Comparison of ENCODE assay signal across 18 mouse cellular contexts in the genomic region with DNA sequence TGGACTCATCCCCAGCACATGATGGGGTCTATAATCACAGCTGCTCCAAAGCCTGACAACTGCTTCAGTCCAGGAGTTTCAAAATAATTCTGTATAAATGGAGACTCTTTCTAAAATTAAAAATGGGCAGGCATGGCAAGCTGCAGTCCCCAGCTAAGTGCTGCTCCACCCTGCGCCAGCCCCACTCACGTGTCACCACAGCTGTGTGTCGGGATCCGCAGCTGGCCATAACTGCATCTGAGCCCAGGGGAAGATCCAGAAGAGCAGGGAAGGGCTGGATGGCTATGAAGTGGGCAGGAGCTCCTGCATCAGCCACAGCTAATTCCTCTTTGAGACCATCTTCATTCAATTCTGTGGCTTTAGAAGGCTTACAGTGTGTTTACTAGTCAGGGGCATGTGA. TPM values are rescaled to one million over a fixed set of nuclear protein-coding genes. Genes with fewer than 3 reads are reported as not detected.
DNase-seq lines count a peak whose midpoint lies in the region; ATAC-seq and TF ChIP-seq lines count a peak whose summit lies in the region.
"Had no signal": no experiment of that assay in that cellular context is flagged by ENCODE, and none has a peak within 500 bp of the region (broad histone marks: within the 10 kb centered on the region; RNA-seq: fewer than 3 reads in every experiment).

No protein-coding gene starts in this region.

- H3K4me2 ChIP-seq in heart, embryonic 13.5 days: no peak overlapping the region
- H3K4me2 ChIP-seq in midbrain, embryonic 12.5 days (replicated peaks): no peak overlapping the region
- H3K4me2 ChIP-seq in midbrain, embryonic 16.5 days (ENCODE audit: low read length): no peak overlapping the region
- H3K4me2 ChIP-seq in embryonic facial prominence, embryonic 13.5 days: no peak overlapping the region
- no peak overlapping the region for H3K4me2 ChIP-seq in stomach, postnatal 0 days (replicated peaks; ENCODE audit: low read depth)
- H3K4me2 ChIP-seq: hindbrain, embryonic 12.5 days; limb, embryonic 13.5 days; midbrain, embryonic 15.5 days; stomach, embryonic 15.5 days had no signal

- no peak for TF ChIP-seq EP300 in stomach, postnatal 0 days (optimal IDR thresholded peaks at IDR 0.05)

- TF ChIP-seq CTCF in stomach, postnatal 0 days (IDR thresholded peaks at IDR 0.05; ENCODE audit: low read depth): no peak

- DNase-seq in heart, adult 9 months (ENCODE audit: low spot score in 2 of 2): no peak
- no peak for DNase-seq in stomach, postnatal 0 days (ENCODE audit: low spot score)
- no peak for DNase-seq in layer of hippocampus, postnatal 14 days (ENCODE audit: low spot score in 2 of 2)
- DNase-seq: adrenal gland, postnatal 36 days; cerebellum, adult 9-10 months; gastrocnemius, adult 2 months; kidney, adult 9 months; kidney, postnatal 4 days had no signal

- no peak overlapping the region for H3K4me3 ChIP-seq in heart, embryonic 13.5 days
- no peak overlapping the region for H3K4me3 ChIP-seq in midbrain, embryonic 12.5 days
- H3K4me3 ChIP-seq in midbrain, embryonic 16.5 days (ENCODE audit: low read depth, low read length): no peak overlapping the region
- H3K4me3 ChIP-seq in embryonic facial prominence, embryonic 13.5 days: no peak overlapping the region
- no peak overlapping the region for H3K4me3 ChIP-seq in stomach, postnatal 0 days (ENCODE audit: low read depth, low read length)
- H3K4me3 ChIP-seq: gastrocnemius, adult 2 months; hindbrain, embryonic 12.5 days; limb, embryonic 13.5 days; midbrain, embryonic 15.5 days; stomach, embryonic 15.5 days had no signal

- H3K27me3 ChIP-seq in heart, embryonic 13.5 days (replicated peaks): no peaks in the 10 kb centered on the region
- H3K27me3 ChIP-seq in midbrain, embryonic 12.5 days: no peaks in the 10 kb centered on the region
- H3K27me3 ChIP-seq in midbrain, embryonic 16.5 days (ENCODE audit: control insufficient read depth, insufficient read depth, low read depth, low read length): no peaks in the 10 kb centered on the region
- no peaks in the 10 kb centered on the region for H3K27me3 ChIP-seq in embryonic facial prominence, embryonic 13.5 days
- H3K27me3 ChIP-seq in stomach, postnatal 0 days (ENCODE audit: control insufficient read depth, insufficient read depth, low read length): no peaks in the 10 kb centered on the region
- H3K27me3 ChIP-seq: hindbrain, embryonic 12.5 days; limb, embryonic 13.5 days; midbrain, embryonic 15.5 days; stomach, embryonic 15.5 days had no signal

- WGBS in heart, embryonic 13.5 days: 79% methylated on average over 4 of the region's 4 CpGs
- 99% methylated on average over 4 of the region's 4 CpGs for WGBS in midbrain, embryonic 12.5 days
- 90% methylated on average over 4 of the region's 4 CpGs for WGBS in midbrain, embryonic 16.5 days
- 88% methylated on average over 4 of the region's 4 CpGs for WGBS in embryonic facial prominence, embryonic 13.5 days
- WGBS in stomach, postnatal 0 days: 92% methylated on average over 4 of the region's 4 CpGs

- peaks cover 71% of the 10 kb centered on the region for H3K36me3 ChIP-seq in heart, embryonic 13.5 days
- peaks cover 60% of the 10 kb centered on the region for H3K36me3 ChIP-seq in midbrain, embryonic 12.5 days
- H3K36me3 ChIP-seq in midbrain, embryonic 16.5 days (ENCODE audit: control insufficient read depth, insufficient read depth, low read length): 0 out of 2 replicates have a peak, but pooled peaks cover 5% of the 10 kb centered on the region
- H3K36me3 ChIP-seq in embryonic facial prominence, embryonic 13.5 days: peaks cover 60% of the 10 kb centered on the region
- peaks cover 11% of the 10 kb centered on the region; the same call in 1 of the 2 replicates for H3K36me3 ChIP-seq in stomach, postnatal 0 days (ENCODE audit: control insufficient read depth, insufficient read depth, low read length)

- H3K9ac ChIP-seq in heart, embryonic 13.5 days: peak overlapping the region; percentile 37
- H3K9ac ChIP-seq in midbrain, embryonic 12.5 days (replicated peaks): 0 out of 2 replicates have a peak overlapping the region, but pooled peaks have one; percentile 8
- no peak overlapping the region for H3K9ac ChIP-seq in midbrain, embryonic 16.5 days (ENCODE audit: low read depth, low read length)
- H3K9ac ChIP-seq in embryonic facial prominence, embryonic 13.5 days: 0 out of 2 replicates have a peak overlapping the region, but pooled peaks have one; percentile 21
- H3K9ac ChIP-seq in stomach, postnatal 0 days (ENCODE audit: low read length): 0 out of 2 replicates have a peak overlapping the region, but pooled peaks have one; percentile 18
- H3K9ac ChIP-seq: hindbrain, embryonic 12.5 days; limb, embryonic 13.5 days; midbrain, embryonic 15.5 days; stomach, embryonic 15.5 days had no signal

- no peaks in the 10 kb centered on the region for H3K9me3 ChIP-seq in heart, embryonic 13.5 days
- H3K9me3 ChIP-seq in midbrain, embryonic 12.5 days: no peaks in the 10 kb centered on the region
- H3K9me3 ChIP-seq in midbrain, embryonic 16.5 days (replicated peaks; ENCODE audit: control insufficient read depth, low read length, poor library complexity, severe bottlenecking): no peaks in the 10 kb centered on the region
- H3K9me3 ChIP-seq in embryonic facial prominence, embryonic 13.5 days: no peaks in the 10 kb centered on the region
- no peaks in the 10 kb centered on the region for H3K9me3 ChIP-seq in stomach, postnatal 0 days (ENCODE audit: control insufficient read depth, low read length)
- H3K9me3 ChIP-seq: G1E; hindbrain, embryonic 12.5 days; limb, embryonic 13.5 days; midbrain, embryonic 15.5 days; stomach, embryonic 15.5 days had no signal

- peak overlapping the region; percentile 60 for H3K27ac ChIP-seq in heart, embryonic 13.5 days (replicated peaks)
- H3K27ac ChIP-seq in midbrain, embryonic 12.5 days (replicated peaks): no peak overlapping the region
- H3K27ac ChIP-seq in midbrain, embryonic 16.5 days (ENCODE audit: low read length): no peak overlapping the region
- H3K27ac ChIP-seq in embryonic facial prominence, embryonic 13.5 days: no peak overlapping the region
- H3K27ac ChIP-seq in stomach, postnatal 0 days (replicated peaks): no peak overlapping the region
- H3K27ac ChIP-seq: gastrocnemius, adult 2 months; hindbrain, embryonic 12.5 days; limb, embryonic 13.5 days; midbrain, embryonic 15.5 days; stomach, embryonic 15.5 days had no signal

- ATAC-seq in heart, embryonic 13.5 days (ENCODE audit: extremely low read depth, insufficient number of reproducible peaks, low FRiP score, low TSS enrichment): no peak
- ATAC-seq in midbrain, embryonic 12.5 days (ENCODE audit: low FRiP score, low read depth): no peak
- ATAC-seq in midbrain, embryonic 16.5 days: no peak
- ATAC-seq in embryonic facial prominence, embryonic 13.5 days (ENCODE audit: insufficient number of reproducible peaks, insufficient read depth, low FRiP score, low TSS enrichment, low read depth): no peak
- ATAC-seq in stomach, postnatal 0 days (ENCODE audit: low FRiP score, low TSS enrichment): no peak
- ATAC-seq: forebrain, embryonic 16.5 days; midbrain, embryonic 15.5 days had no signal

- H3K4me1 ChIP-seq in heart, embryonic 13.5 days: peaks cover 34% of the 10 kb centered on the region
- H3K4me1 ChIP-seq in midbrain, embryonic 12.5 days: peaks cover 15% of the 10 kb centered on the region
- peaks cover 13% of the 10 kb centered on the region for H3K4me1 ChIP-seq in midbrain, embryonic 16.5 days (ENCODE audit: control insufficient read depth, insufficient read depth, low read length)
- peaks cover 9% of the 10 kb centered on the region for H3K4me1 ChIP-seq in embryonic facial prominence, embryonic 13.5 days
- H3K4me1 ChIP-seq in stomach, postnatal 0 days (replicated peaks; ENCODE audit: control insufficient read depth, insufficient read depth): no peaks in the 10 kb centered on the region
- H3K4me1 ChIP-seq: stomach, embryonic 15.5 days had no signal

RNA-seq across cellular contexts. Expression of gene Rccd1, which starts 5.6 kb away (rescaled TPM):
- polyA plus RNA-seq in heart, embryonic 13.5 days (2015; fragmentation: Nextera tagmentation; extraction: Ambion mirVana): 7.3 and 7.8 TPM in 2 replicates
- polyA plus RNA-seq in midbrain, embryonic 12.5 days (2016; fragmentation: Nextera tagmentation; extraction: Ambion mirVana): 14.2 and 16.2 TPM in 2 replicates
- polyA plus RNA-seq in midbrain, embryonic 16.5 days (2015; fragmentation: Nextera tagmentation; extraction: Ambion mirVana): 10.6 and 10.7 TPM in 2 replicates
- polyA plus RNA-seq in embryonic facial prominence, embryonic 13.5 days (2015; fragmentation: Nextera tagmentation; extraction: Ambion mirVana): 15.6 and 17.2 TPM in 2 replicates
- 3.7 and 3.8 TPM in 2 replicates for polyA plus RNA-seq in stomach, postnatal 0 days (2015; fragmentation: Nextera tagmentation; extraction: Ambion mirVana)
- 10 to 100 TPM; 14.5 to 15.4 TPM for total RNA-seq in layer of hippocampus, postnatal 14 days (2021)

RNA-seq across cellular contexts. Expression of gene Unc45a, which starts 22.1 kb away (rescaled TPM):
- 18.2 and 20.1 TPM in 2 replicates for polyA plus RNA-seq in heart, embryonic 13.5 days (2015; fragmentation: Nextera tagmentation; extraction: Ambion mirVana)
- polyA plus RNA-seq in midbrain, embryonic 12.5 days (2016; fragmentation: Nextera tagmentation; extraction: Ambion mirVana): 51.4 and 54.9 TPM in 2 replicates
- 61.9 and 62.6 TPM in 2 replicates for polyA plus RNA-seq in midbrain, embryonic 16.5 days (2015; fragmentation: Nextera tagmentation; extraction: Ambion mirVana)
- 49.0 and 53.1 TPM in 2 replicates for polyA plus RNA-seq in embryonic facial prominence, embryonic 13.5 days (2015; fragmentation: Nextera tagmentation; extraction: Ambion mirVana)
- 30.7 and 34.5 TPM in 2 replicates for polyA plus RNA-seq in stomach, postnatal 0 days (2015; fragmentation: Nextera tagmentation; extraction: Ambion mirVana)
- 10 to 100 TPM; 40.6 to 47.9 TPM for total RNA-seq in layer of hippocampus, postnatal 14 days (2021)

RNA-seq across cellular contexts. Expression of gene Hddc3, which starts 24.2 kb away (rescaled TPM):
- polyA plus RNA-seq in heart, embryonic 13.5 days (2015; fragmentation: Nextera tagmentation; extraction: Ambion mirVana): 14.5 and 16.5 TPM in 2 replicates
- 24.3 and 24.8 TPM in 2 replicates for polyA plus RNA-seq in midbrain, embryonic 12.5 days (2016; fragmentation: Nextera tagmentation; extraction: Ambion mirVana)
- 23.3 and 27.7 TPM in 2 replicates for polyA plus RNA-seq in midbrain, embryonic 16.5 days (2015; fragmentation: Nextera tagmentation; extraction: Ambion mirVana)
- polyA plus RNA-seq in embryonic facial prominence, embryonic 13.5 days (2015; fragmentation: Nextera tagmentation; extraction: Ambion mirVana): 21.6 and 29.0 TPM in 2 replicates
- polyA plus RNA-seq in stomach, postnatal 0 days (2015; fragmentation: Nextera tagmentation; extraction: Ambion mirVana): 8.6 and 10.4 TPM in 2 replicates
- 10 to 100 TPM; 45.8 to 46.3 TPM for total RNA-seq in layer of hippocampus, postnatal 14 days (2021)

RNA-seq across cellular contexts. Expression of gene Prc1, which starts 24.4 kb away (rescaled TPM):
- polyA plus RNA-seq in heart, embryonic 13.5 days (2015; fragmentation: Nextera tagmentation; extraction: Ambion mirVana): 121 and 133 TPM in 2 replicates
- 175 and 180 TPM in 2 replicates for polyA plus RNA-seq in midbrain, embryonic 12.5 days (2016; fragmentation: Nextera tagmentation; extraction: Ambion mirVana)
- polyA plus RNA-seq in midbrain, embryonic 16.5 days (2015; fragmentation: Nextera tagmentation; extraction: Ambion mirVana): 22.6 and 23.7 TPM in 2 replicates
- polyA plus RNA-seq in embryonic facial prominence, embryonic 13.5 days (2015; fragmentation: Nextera tagmentation; extraction: Ambion mirVana): 121 and 130 TPM in 2 replicates
- polyA plus RNA-seq in stomach, postnatal 0 days (2015; fragmentation: Nextera tagmentation; extraction: Ambion mirVana): 32.6 and 38.0 TPM in 2 replicates
- total RNA-seq in layer of hippocampus, postnatal 14 days (2021): 1 to 10 TPM; 2.4 to 4.9 TPM

RNA-seq across cellular contexts. Expression of gene Vps33b, which starts 49.2 kb away (rescaled TPM):
- polyA plus RNA-seq in heart, embryonic 13.5 days (2015; fragmentation: Nextera tagmentation; extraction: Ambion mirVana): 9.6 and 11.1 TPM in 2 replicates
- polyA plus RNA-seq in midbrain, embryonic 12.5 days (2016; fragmentation: Nextera tagmentation; extraction: Ambion mirVana): 18.5 and 21.4 TPM in 2 replicates
- 27.3 and 27.5 TPM in 2 replicates for polyA plus RNA-seq in midbrain, embryonic 16.5 days (2015; fragmentation: Nextera tagmentation; extraction: Ambion mirVana)
- 13.8 and 16.2 TPM in 2 replicates for polyA plus RNA-seq in embryonic facial prominence, embryonic 13.5 days (2015; fragmentation: Nextera tagmentation; extraction: Ambion mirVana)
- polyA plus RNA-seq in stomach, postnatal 0 days (2015; fragmentation: Nextera tagmentation; extraction: Ambion mirVana): 4.9 and 7.5 TPM in 2 replicates
- 10 to 100 TPM; 21.4 TPM for total RNA-seq in layer of hippocampus, postnatal 14 days (2021)
